Mouse (Mus musculus): ENCODE results near the gene Tex2. TPM values are rescaled to one million over a fixed set of nuclear protein-coding genes. Genes with fewer than 3 reads are reported as not detected.

The Tex2 gene
- polyA plus RNA-seq, 1 experiment from 2014 or later: 14.4 TPM

DNA sequence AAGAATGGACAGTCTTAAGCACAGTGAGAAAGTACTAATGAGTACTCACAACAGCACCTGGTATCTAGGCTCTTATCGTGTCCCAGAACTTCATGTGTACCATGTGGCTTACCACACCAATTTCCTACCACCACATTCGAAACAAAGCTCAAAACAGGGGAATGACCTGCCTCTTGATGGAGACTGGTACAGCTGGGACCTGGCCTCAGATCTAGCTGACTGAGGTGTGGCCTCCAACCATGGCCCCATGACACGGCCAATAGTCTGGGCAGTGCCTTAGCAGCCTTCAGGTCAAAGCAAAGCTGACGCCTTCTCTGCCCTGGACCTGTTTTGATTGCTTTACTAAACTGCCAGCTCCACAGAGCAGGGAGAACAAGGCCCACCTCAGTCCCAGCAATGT is 56.5 kb downstream of the Tex2 start:
- no peak overlapping the region for H3K9ac ChIP-seq (ENCODE audit: low read length)
- WGBS: 65% methylated on average over 4 of the region's 4 CpGs
- 0 out of 4 replicates have a peak overlapping the region, but pooled peaks of 1 of the 2 experiments have one; percentile 7 for H3K27ac ChIP-seq (replicated peaks in 1 of 2; ENCODE audit: control insufficient read depth in 1 of 2, insufficient read depth in 1 of 2, low read depth in 2 of 2, low read length in 2 of 2)
- no peak for ATAC-seq (ENCODE audit: insufficient number of reproducible peaks, insufficient read depth, low FRiP score, low read depth)
- no peak overlapping the region for H3K4me3 ChIP-seq (ENCODE audit: control insufficient read depth in 1 of 2, insufficient read depth in 1 of 2, low read depth in 1 of 2, low read length in 2 of 2)
- H3K27me3 ChIP-seq (ENCODE audit: control insufficient read depth, insufficient read depth, low read length): no peaks in the 10 kb centered on the region
- H3K4me1 ChIP-seq (ENCODE audit: control insufficient read depth in 2 of 2, insufficient read depth in 2 of 2, low read length in 2 of 2): peaks cover 20 to 27% of the 10 kb centered on the region in 2 experiments
- peaks cover 6% of the 10 kb centered on the region; the same call in 1 of the 2 replicates for H3K36me3 ChIP-seq (ENCODE audit: control insufficient read depth, insufficient read depth, low read length)
- no peaks in the 10 kb centered on the region for H3K9me3 ChIP-seq (ENCODE audit: control insufficient read depth, low read length)
- no peak overlapping the region for H3K4me2 ChIP-seq (ENCODE audit: low read length)

DNA sequence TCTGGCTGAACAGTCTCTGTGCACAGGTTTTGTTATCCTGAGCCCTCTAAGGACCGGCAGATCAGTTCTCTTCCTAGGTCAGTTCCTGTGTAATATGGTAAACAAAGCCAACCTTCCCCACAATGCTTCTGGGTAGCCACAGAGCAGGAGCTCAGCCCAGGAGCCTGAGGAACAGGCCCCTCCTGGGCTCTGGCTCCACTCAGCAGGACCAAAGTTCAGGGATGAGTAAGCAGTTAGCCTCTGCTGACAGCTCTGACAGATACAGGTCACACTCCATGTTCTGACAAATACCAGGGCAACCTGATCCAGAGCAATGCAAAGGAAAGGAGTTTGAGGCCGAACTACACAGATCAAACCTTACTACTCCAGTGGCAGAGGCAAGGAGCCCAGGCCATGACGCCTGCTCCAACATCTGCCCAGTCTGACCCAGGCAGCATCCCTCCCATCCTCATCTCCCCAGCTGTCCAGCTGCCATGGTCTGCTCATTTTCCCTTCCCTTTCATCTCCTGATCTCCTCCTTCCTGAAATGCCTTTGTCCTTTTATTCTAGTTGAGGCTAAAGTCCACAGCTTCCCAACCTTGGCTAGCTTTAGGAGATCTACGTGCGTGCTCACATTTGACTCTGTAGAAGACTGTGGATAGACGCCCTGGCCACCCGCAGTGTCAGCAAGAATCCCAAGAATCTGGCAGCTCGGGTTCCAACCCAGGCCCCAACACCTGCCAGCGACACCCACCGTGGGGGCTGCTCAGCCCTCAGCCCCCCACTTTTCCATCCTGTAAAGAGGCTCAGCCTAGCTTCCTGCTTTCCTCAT is 57.2 kb downstream of the Tex2 start:
- Histone ChIP-seq H3K27ac (replicated peaks in 1 of 2; ENCODE audit: control insufficient read depth in 1 of 2, insufficient read depth in 1 of 2, low read depth in 2 of 2, low read length in 2 of 2) (peak overlapping the region; percentile 7 to 31; a peak in 1 of 4 replicates), H3K36me3 (ENCODE audit: control insufficient read depth, insufficient read depth, low read length) (peaks cover 6% of the 10 kb centered on the region; the same call in 1 of the 2 replicates), H3K4me1 (ENCODE audit: control insufficient read depth in 2 of 2, insufficient read depth in 2 of 2, low read length in 2 of 2) (peaks cover 20 to 27% of the 10 kb centered on the region in 2 experiments), H3K9ac (ENCODE audit: low read length) (no peak overlapping the region), H3K9me3 (ENCODE audit: control insufficient read depth, low read length) (no peaks in the 10 kb centered on the region), H3K4me3 (ENCODE audit: control insufficient read depth in 1 of 2, insufficient read depth in 1 of 2, low read depth in 1 of 2, low read length in 2 of 2) (no peak overlapping the region), H3K27me3 (ENCODE audit: control insufficient read depth, insufficient read depth, low read length) (no peaks in the 10 kb centered on the region), H3K4me2 (ENCODE audit: low read length) (no peak overlapping the region)
- peak; percentile 50; the same call in 1 of the 2 replicates for ATAC-seq (ENCODE audit: insufficient number of reproducible peaks, insufficient read depth, low FRiP score, low read depth)
- WGBS: 29% methylated on average over 10 of the region's 10 CpGs

DNA sequence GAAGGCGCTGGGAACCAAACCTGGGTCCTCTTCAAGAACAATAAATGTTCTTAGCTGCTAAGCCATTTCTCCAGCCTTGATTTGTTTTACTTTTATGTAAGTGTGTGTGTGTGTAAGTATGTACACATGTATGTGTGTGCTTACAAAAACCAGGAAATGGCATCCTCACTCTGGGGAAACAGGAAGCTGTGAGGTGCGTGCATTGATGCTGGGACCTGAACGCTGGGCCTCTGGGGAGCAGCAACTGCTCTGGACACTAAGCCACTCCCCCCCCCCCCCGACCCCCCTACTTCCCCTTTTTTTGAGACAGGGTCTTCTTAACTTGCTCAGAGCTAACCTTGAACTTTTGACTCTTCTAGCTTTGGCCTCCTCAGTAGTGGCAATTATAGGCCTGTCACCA is 62.8 kb downstream of the Tex2 start:
- WGBS: 98% methylated on average over 4 of the region's 4 CpGs
- no peak overlapping the region for H3K27ac ChIP-seq (replicated peaks in 1 of 2; ENCODE audit: control insufficient read depth in 1 of 2, insufficient read depth in 1 of 2, low read depth in 2 of 2, low read length in 2 of 2)
- no peak overlapping the region for H3K9ac ChIP-seq (ENCODE audit: low read length)

DNA sequence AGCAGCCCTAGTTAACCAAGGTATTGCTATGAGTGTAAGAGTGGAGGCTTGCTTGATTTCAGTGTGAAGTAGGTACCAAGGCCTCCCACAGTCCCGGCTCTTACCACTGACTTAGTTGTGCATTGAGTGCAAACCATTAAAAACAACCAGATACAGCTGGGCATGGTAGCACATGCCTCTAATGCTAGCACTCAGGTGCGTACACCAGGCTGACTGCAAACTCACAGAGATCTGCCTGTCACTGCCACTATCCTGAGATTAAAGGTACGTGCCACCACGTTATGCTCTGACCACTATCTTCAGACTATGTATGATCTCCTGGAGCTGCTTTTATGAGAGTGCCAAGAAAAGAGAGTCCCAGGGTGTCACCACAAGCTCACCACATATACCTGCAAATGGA is 67.1 kb downstream of the Tex2 start:
- Histone ChIP-seq H3K27me3 (ENCODE audit: control insufficient read depth, insufficient read depth, low read length) (no peaks in the 10 kb centered on the region), H3K27ac (replicated peaks in 1 of 2; ENCODE audit: control insufficient read depth in 1 of 2, insufficient read depth in 1 of 2, low read depth in 2 of 2, low read length in 2 of 2) (no peak overlapping the region), H3K36me3 (ENCODE audit: control insufficient read depth, insufficient read depth, low read length) (peaks cover 42% of the 10 kb centered on the region), H3K9ac (ENCODE audit: low read length) (no peak overlapping the region; the same call in 1 of the 2 replicates), H3K4me1 (ENCODE audit: control insufficient read depth in 2 of 2, insufficient read depth in 2 of 2, low read length in 2 of 2) (peaks cover 3 to 9% of the 10 kb centered on the region in 2 experiments), H3K4me3 (ENCODE audit: control insufficient read depth in 1 of 2, insufficient read depth in 1 of 2, low read depth in 1 of 2, low read length in 2 of 2) (no peak overlapping the region), H3K9me3 (ENCODE audit: control insufficient read depth, low read length) (no peaks in the 10 kb centered on the region), H3K4me2 (ENCODE audit: low read length) (no peak overlapping the region)
- no peak for ATAC-seq (ENCODE audit: insufficient number of reproducible peaks, insufficient read depth, low FRiP score, low read depth)
- 86% methylated on average over 4 of the region's 4 CpGs for WGBS

More for the DNA sequence above, 62.8 kb downstream of the Tex2 start:
- Histone ChIP-seq H3K36me3 (ENCODE audit: control insufficient read depth, insufficient read depth, low read length) (peaks cover 24% of the 10 kb centered on the region), H3K4me1 (ENCODE audit: control insufficient read depth in 2 of 2, insufficient read depth in 2 of 2, low read length in 2 of 2) (peaks cover 8 to 17% of the 10 kb centered on the region in 2 experiments), H3K4me2 (ENCODE audit: low read length) (no peak overlapping the region), H3K27me3 (ENCODE audit: control insufficient read depth, insufficient read depth, low read length) (no peaks in the 10 kb centered on the region), H3K4me3 (ENCODE audit: control insufficient read depth in 1 of 2, insufficient read depth in 1 of 2, low read depth in 1 of 2, low read length in 2 of 2) (no peak overlapping the region), H3K9me3 (ENCODE audit: control insufficient read depth, low read length) (no peaks in the 10 kb centered on the region)
- ATAC-seq (ENCODE audit: insufficient number of reproducible peaks, insufficient read depth, low FRiP score, low read depth): no peak

DNA sequence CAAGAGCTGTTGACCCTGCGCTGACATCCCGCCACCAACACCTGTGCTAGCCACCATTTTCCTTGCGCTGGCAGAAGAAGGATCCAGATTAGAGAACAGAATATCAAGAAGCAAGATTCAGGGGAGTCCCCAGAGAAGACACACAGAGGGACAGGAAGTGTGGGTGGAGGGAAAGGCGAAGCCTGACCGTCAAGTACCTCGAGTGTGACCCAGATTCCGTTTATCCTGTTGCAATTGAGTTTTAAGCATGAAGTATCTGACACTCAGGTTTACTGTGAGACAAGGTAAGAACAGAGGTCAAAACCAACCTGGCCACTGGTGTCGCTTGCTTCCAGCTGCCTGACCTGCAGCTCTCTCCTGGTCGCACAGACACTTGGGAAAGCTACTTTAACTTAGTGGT is 68.3 kb downstream of the Tex2 start:
- no peak for ATAC-seq (ENCODE audit: insufficient number of reproducible peaks, insufficient read depth, low FRiP score, low read depth)
- Histone ChIP-seq H3K4me1 (ENCODE audit: control insufficient read depth in 2 of 2, insufficient read depth in 2 of 2, low read length in 2 of 2) (peaks cover 3 to 9% of the 10 kb centered on the region in 2 experiments), H3K9me3 (ENCODE audit: control insufficient read depth, low read length) (no peaks in the 10 kb centered on the region), H3K4me3 (ENCODE audit: control insufficient read depth in 1 of 2, insufficient read depth in 1 of 2, low read depth in 1 of 2, low read length in 2 of 2) (no peak overlapping the region), H3K4me2 (ENCODE audit: low read length) (no peak overlapping the region), H3K9ac (ENCODE audit: low read length) (no peak overlapping the region), H3K27me3 (ENCODE audit: control insufficient read depth, insufficient read depth, low read length) (no peaks in the 10 kb centered on the region), H3K36me3 (ENCODE audit: control insufficient read depth, insufficient read depth, low read length) (peaks cover 42% of the 10 kb centered on the region), H3K27ac (replicated peaks in 1 of 2; ENCODE audit: control insufficient read depth in 1 of 2, insufficient read depth in 1 of 2, low read depth in 2 of 2, low read length in 2 of 2) (no peak overlapping the region)
- WGBS: 81% methylated on average over 9 of the region's 9 CpGs

DNA sequence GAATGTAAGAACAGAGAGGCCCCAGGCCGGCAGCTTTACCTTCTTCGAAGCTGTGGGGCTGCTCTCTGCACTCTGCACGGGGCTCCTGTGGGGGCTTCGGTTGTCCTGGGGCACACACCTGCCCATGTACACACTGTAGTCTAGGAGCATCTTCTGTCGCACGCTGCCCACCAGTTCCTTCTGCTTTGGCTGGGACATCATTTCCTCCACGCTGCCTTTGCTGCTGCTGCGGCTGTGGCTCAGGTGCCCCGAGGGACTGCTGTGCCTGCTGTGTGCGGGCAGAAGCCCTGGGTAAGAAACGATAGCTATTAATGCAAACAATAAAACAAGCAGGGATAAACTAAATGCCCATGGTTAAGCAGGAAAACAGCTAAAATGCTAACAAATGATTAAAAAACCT is 69.1 kb downstream of the Tex2 start:
- H3K27me3 ChIP-seq (ENCODE audit: control insufficient read depth, insufficient read depth, low read length): no peaks in the 10 kb centered on the region
- ATAC-seq (ENCODE audit: insufficient number of reproducible peaks, insufficient read depth, low FRiP score, low read depth): no peak
- H3K36me3 ChIP-seq (ENCODE audit: control insufficient read depth, insufficient read depth, low read length): peaks cover 42% of the 10 kb centered on the region
- no peak overlapping the region for H3K4me3 ChIP-seq (ENCODE audit: control insufficient read depth in 1 of 2, insufficient read depth in 1 of 2, low read depth in 1 of 2, low read length in 2 of 2)
- no peak overlapping the region for H3K4me2 ChIP-seq (ENCODE audit: low read length)
- H3K9me3 ChIP-seq (ENCODE audit: control insufficient read depth, low read length): no peaks in the 10 kb centered on the region
- no peak overlapping the region for H3K9ac ChIP-seq (ENCODE audit: low read length)
- no peak overlapping the region for H3K27ac ChIP-seq (replicated peaks in 1 of 2; ENCODE audit: control insufficient read depth in 1 of 2, insufficient read depth in 1 of 2, low read depth in 2 of 2, low read length in 2 of 2)
- H3K4me1 ChIP-seq (ENCODE audit: control insufficient read depth in 2 of 2, insufficient read depth in 2 of 2, low read length in 2 of 2): peaks cover 3 to 9% of the 10 kb centered on the region in 2 experiments
- 92% methylated on average over 11 of the region's 11 CpGs for WGBS

DNA sequence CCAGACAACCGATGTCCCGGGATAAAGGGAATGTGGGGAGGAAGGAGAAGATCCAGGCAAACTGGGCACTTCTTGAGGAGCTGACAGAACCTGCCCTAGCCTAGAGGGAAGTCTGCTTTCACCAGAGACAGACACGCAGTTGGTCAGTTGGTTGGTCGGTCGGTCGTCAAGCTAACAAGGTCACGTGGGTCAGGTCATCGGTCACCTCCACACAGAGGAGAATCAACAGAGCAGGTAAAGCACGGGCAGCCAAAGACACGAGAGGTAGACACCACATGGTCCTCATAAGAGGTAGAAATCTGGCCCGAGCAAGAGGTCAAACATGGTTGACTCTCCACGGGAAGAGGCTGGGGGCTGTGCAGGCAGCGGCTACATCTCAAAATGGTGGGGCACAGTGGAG is 70.2 kb downstream of the Tex2 start:
- H3K27ac ChIP-seq (replicated peaks in 1 of 2; ENCODE audit: control insufficient read depth in 1 of 2, insufficient read depth in 1 of 2, low read depth in 2 of 2, low read length in 2 of 2): no peak overlapping the region
- H3K4me1 ChIP-seq (ENCODE audit: control insufficient read depth in 2 of 2, insufficient read depth in 2 of 2, low read length in 2 of 2): peaks cover 3 to 9% of the 10 kb centered on the region in 2 experiments
- H3K4me3 ChIP-seq (ENCODE audit: control insufficient read depth in 1 of 2, insufficient read depth in 1 of 2, low read depth in 1 of 2, low read length in 2 of 2): no peak overlapping the region
- H3K9me3 ChIP-seq (ENCODE audit: control insufficient read depth, low read length): no peaks in the 10 kb centered on the region
- no peaks in the 10 kb centered on the region for H3K27me3 ChIP-seq (ENCODE audit: control insufficient read depth, insufficient read depth, low read length)
- H3K36me3 ChIP-seq (ENCODE audit: control insufficient read depth, insufficient read depth, low read length): peaks cover 38% of the 10 kb centered on the region
- no peak overlapping the region for H3K4me2 ChIP-seq (ENCODE audit: low read length)
- no peak overlapping the region for H3K9ac ChIP-seq (ENCODE audit: low read length)
- 91% methylated on average over 13 of the region's 13 CpGs for WGBS
- no peak for ATAC-seq (ENCODE audit: insufficient number of reproducible peaks, insufficient read depth, low FRiP score, low read depth)
